Mouse (Mus musculus) embryo, embryonic 10.5 days (tissue): ENCODE measurements around the gene Tbl3.

ENCODE experiments used
- DNase-seq: peaks from one replicate; pipeline ENCODE4 v3.0.0-alpha.2; 2015; ENCODE audit warnings: low spot score

The Tbl3 gene

DNA sequence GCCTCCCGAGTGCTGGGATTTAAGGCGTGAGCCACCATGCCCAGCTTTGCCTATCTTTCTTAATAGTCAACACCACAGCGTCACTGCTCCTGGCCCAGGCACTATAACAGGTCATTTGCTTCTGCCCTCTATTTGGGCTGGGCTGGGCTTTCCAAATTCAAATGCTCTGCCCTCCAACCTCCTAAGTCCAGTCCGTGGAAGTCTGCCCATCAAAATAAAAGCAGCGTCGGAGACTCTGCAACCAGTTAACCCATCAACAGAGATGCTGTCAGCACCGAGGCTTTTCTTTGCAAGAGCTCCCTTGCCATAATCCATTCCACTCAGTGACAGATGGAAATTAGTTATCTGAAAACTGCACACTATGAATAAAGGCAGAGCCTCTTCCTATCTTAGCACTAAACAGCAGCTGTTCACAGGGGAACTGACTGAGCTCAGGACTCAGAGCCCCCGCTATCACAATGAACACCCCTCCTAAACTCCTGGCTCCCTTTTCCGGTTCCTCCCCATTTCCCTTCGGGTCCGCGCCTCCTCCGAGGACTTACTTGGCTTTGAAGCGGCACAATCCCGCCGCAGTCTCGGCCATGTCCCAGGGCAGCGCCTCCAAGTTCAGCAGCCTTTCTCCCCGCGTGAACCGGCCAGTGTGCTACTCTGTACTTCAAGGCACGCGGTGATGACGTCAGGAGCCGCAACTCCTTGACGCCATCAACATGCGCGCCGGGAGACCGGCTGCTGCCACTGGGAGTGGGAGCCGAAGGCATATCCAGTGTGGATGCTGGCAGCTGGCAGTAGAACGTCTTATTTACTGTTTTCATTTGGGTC is at the start of gene Tbl3:
Tbl3 (minus strand) TSS at position 679 of the 819 bp plus-strand sequence.
- peak; percentile 96 for DNase-seq

DNA sequence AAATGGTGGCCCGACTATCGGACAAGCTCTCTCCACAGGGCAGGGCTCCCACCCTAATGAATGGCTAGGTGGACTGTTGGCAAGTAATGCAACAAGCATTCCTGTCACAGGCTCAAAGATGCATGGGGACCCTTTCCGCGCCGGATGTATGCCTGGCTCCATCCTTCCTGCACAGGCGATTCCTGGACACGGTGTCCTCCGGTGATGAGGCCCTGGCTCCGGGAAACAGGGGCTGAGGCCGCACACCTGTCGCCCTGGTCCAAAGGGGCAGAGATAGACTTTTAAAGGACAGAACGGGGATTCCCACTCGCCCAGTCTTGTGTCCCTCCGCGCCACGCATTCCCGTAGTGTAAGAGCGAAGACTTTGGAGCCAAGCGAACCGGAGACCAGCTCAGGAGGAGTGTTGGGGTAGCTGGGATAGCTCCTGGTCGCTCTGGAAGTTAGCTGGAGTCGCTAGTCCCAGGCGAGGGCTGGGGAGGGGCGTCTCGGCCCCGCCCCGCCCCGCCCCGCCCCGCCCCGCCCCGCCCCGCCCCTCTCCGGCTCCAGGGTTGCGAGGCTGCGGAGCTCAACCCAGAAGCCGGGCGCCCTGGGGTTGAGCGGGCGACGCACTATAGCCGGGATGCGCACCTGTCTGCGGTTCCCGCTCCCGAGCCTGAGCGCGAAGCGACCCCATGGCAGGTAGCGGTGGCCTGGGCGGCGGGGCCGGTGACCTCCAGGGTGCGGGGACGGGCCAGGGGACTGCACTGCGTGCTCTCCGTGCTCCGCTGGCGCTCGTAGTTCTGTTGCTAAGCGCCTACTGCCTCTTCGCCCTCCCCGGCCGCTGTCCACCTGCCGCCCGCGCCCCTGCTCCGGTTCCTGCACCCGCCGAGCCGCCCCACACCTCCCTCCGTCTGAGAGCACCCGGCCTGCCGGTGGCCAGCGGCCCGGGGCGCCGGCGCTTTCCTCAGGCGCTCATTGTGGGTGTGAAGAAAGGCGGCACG is 45.2 kb upstream of the Tbl3 start, which contains the start of gene Hs3st6:
Hs3st6 (plus strand) TSS at position 574 of the 980 bp plus-strand sequence.
- DNase-seq = peak; percentile 60

DNA sequence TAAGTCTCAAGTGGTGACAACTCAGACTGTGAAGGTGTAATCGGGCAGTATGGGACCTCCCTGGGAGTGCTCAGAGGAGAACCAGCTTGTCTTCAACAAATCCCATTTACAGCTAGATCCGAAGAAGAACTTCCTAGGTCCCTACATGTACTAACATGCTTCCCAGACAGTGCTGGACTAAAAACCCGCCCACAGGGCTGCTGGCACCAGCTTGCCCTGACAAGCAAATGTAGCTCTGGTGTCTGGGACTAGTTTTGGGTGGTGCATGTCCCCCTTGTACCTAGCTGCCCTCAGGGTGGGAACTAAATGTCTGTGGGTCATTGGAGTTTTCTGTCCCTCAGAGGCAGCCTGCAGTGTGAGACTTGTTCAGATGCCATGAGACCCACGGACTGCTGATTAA is 44.1 kb upstream of the Tbl3 start:
- DNase-seq = no peak

DNA sequence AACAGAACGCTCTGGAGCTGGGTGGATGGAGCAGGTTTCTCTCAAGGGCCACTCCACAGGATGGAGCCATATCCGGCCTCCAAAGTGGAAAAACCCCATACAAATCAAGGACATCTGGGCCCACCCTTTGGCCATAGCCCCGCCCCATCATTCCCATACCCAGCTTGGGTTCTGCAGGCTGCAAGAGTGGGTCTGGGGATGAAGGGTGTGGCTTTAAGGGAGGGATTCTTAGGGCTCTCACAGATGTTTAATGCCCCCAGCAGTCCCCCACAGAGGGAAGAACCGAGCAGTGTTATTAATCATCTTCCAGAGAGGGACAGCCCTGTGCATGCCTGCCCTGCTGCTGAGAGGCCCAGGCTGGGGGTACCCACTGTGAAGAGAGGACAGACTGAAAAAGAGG is 39.5 kb upstream of the Tbl3 start:
- DNase-seq = no peak

DNA sequence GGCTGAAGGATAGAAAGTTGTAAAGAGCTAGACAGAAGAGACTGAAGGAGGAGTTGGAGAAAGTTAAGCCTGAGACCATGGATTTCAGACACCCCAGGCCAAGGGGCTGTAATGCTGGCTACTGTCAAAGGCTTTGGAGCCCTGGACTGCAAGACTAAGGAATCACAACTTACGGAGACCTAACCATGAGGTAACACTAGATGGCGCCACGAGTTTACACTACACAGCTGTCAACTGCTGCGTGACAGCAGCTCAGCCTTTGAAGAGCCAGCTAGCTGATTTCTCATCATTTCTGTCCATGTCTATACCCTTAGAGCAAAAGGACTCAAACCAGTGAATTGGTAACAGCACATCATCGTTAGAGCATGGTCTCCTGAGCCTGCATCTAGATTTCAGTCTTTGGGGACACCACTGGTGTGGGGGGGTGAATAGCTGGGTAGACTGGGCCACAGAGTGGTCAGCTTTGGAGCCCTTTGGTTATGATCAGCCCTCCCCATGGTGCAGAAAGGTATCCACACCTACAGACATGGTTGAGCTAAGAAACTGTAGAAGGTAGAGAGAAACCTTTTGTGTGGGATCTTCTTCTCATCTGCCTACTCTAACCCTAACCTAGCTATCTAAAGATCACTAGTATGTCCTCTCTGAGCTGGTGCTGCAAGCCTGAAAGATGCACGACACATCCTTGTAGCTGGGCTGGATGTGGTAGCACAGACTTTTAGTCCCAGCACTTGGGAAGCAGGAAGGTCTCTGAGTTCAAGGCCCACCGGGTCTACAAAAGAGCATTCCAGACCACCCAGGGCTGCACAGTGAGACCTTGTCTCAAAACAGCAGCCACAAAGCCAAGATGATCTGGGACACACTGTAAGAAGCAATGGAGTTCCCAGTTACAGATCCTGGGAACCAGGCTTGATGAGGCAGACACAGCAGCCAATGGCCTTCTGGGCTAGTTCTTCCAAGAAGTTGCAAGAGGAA is 38.4 kb upstream of the Tbl3 start:
- peak; percentile 95 for DNase-seq

DNA sequence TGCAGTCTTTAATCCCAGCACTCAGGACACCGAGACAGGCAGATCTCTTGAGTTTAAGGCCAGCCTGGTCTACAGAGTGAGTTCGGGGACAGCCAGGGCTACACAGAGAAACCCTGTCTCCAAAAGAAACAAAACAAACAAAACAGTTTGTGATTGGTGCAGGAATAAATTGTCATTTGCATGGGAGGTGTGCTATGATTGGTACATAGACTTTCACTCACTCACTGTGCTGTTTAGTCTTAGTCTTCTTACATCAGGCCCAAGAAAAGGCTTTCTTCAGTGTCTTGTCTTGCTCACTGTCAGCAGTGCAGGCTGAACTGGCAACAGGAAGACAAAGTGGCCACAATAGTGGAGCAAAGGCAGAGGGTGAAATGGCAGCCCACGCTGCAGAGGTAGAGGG is 36.9 kb upstream of the Tbl3 start:
- DNase-seq = no peak

DNA sequence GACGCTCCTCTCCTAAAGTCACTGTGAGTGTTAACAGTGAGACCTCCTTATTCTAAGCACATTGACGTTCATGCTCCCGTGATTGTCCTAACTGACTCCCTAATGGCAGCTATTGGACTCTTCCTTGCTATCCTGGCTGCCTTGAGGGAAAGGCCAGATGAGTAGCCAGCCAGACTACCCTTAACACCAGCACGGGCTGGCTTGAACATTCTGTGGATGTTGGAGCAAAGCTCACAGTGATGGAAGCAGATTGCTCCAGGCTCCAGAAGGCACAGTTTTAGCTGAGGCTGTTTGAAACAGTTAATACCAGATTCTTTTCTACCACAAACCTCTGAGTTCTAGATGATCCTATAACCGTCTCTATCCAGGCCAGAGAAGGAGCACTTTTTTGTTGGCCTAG is 36.4 kb upstream of the Tbl3 start:
- DNase-seq = no peak

DNA sequence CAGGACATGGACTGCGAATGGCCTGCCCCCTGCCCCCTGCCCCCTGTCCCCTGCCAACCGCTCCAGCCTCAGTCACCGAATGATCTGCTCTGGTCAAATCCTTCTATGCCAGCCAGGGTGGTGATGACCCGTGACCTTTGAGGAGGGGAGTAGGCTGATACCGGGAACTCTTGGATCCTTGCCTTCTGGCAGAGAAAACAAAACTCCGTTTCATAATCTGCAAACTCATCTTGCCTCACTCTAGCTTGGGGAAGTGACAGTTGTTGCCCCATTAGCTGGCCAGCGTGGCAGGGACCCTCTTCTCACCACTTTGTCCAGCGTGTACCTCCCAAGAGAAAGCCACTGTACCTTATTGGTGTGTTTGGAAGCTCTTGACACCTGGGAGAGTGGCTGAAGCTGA is 34.8 kb upstream of the Tbl3 start:
- DNase-seq = no peak

DNA sequence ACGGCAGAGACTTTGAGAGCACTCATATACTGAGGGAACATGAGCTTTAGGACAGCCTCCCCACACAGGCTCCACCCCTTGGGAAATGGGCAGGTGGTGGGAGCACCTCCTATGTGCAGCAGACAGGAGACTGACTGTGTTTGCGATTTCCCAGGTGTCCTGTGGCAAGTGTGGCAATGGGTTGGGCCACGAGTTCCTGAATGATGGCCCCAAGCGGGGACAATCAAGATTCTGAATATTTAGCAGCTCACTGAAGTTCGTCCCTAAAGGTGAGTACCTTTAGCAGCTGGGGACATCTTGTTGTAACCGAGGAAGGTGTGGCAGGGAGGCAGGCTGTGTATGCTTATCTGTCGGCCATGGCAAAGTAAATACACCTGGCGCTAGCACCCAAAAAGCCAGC is 32.5 kb upstream of the Tbl3 start:
- DNase-seq = no peak

DNA sequence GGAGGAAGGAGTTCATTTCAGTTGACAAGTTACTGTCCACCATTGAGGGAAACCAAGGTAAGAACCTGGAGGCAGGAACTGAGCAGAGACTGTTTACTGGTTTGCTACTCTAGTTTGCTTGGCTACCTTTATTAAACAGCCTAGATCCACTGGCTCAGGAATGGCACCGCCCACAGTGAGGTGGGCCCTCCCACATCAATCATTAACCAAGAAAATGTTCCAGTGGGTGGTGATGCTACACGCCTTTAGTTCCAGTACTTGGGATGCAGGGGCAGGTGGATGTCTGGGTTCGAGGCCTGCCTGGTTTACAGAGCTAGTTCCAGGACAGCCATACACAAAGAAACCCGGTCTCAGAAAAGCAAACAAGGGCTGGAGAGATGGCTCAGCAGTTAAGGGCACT is 30.8 kb upstream of the Tbl3 start:
- no peak for DNase-seq

DNA sequence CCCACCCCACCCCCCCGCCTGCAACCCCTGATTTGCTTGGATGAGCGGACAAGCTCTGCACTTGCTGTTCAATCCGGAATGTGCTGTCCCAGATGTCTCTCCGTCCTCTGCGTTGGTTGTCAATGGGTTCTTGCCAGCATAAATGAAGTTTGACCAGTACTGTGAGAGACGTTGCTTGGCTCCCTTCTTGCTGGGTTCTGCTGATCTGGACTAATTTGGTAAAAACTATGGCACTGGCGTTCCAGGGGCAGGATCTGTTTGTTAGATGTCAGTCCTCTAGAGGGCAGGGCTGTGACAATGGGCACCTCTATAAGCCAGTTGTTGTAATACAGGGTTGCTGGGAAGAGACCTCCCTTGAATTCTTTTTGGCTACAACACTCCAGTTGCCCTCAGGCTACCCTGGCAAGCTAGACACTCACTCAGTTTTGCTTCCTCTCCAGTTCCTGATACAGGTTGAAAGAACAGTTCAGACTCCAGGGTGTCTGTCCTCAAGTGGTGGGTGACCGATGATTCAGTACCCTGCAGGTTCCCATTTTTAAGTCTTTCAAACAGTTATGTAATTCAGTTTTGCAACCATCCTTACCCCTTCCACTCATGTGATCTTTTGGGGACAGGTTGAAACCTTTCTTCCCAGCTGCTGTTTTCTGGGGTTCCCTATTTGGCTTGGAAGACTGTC is 29.8 kb upstream of the Tbl3 start:
- DNase-seq = no peak

DNA sequence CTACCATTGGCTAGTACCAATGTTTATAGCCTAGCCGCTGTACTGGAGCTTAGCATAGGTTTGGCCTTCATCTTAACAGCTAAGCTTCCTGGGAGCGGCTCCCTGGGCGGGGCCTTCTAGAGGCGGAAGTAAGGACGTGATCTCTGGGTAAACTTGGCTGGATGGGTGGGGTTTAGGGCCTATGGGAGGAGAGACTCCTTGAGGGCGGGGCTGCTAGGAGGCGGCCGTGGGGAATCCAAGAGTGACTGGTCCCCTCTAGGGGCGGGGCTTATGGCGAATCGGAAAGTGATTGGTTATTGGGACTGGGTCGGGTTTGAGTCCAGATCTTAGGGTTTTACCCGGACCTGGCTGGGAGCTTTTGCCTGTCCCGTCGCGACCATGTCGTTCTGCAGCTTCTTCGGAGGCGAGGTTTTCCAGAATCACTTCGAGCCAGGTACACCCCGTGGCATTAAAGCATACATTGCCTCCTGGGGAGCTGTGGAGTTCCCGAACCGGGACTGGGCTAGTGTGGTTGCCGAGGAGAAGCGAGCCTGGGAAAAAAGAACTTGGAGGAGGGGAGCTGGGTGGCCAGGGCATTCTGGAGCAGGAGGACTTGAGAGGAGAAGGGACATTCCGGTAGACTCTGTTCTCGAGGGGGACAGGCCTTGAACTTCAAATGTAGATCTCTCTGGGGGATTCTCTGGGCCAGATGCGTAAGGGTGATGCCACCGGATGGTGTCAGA is 29.0 kb upstream of the Tbl3 start, which contains the start of gene Msrb1:
Msrb1 (plus strand) TSS at position 313 of the 722 bp plus-strand sequence.
- DNase-seq = peak; percentile 100

DNA sequence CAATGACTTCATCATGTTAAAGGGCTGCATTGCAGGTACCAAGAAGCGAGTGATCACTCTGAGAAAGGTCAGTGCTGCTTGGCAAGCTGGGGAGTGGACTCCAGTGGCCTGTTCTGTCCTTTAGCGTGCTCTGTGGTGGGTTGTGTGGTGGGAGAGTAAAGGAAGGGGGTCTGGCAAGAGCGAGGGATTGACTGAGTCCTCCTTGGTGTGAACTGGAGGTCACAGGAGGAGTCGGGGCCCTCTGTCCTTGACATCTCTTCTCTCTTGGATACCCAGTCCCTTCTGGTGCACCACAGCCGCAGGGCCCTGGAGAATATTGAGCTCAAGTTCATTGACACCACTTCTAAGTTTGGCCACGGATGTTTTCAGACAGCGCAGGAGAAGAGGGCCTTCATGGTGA is 28.0 kb upstream of the Tbl3 start:
- no peak for DNase-seq

DNA sequence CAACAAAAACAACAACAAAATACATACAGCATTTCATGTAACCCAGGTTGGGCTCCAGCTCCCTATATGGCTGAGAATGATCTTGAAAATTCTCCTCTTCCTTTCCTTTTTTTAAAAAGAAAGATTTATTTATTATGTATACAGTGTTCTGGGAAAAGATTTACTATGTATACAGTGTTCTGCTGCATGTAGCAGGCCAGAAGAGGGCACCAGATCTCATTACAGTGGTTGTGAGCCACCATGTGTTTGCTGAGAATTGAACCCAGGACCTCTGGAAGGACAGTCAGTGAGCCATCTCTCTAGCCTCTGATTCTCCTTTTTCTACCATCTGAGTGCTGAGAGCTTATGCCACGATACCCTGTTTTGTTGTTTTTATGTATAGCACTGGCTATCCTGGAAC is 27.1 kb upstream of the Tbl3 start:
- no peak for DNase-seq

DNA sequence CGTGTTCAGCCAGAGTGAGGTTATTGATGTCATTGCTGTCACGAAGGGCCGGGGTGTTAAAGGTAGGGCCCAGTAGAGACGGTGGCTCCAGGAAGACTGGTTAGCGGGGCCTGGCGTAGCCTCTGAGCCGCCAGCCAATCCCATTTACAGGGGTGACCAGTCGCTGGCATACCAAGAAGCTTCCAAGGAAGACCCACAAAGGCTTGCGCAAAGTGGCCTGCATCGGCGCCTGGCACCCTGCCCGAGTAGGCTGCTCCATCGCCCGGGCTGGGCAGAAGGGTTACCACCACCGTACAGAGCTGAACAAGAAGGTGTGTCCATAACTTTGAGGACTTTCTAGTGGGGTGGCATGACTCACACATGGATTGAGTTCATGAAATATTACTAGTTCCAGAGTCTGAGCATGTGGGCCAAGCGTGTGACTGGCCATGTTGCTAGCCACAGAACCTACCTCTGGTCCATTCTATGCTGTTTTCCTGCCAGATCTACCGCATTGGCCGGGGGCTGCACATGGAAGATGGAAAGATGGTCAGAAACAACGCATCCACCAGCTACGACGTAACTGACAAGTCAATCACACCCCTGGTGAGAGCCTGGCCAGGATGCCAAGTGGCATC is 26.1 kb upstream of the Tbl3 start:
- DNase-seq = no peak

DNA sequence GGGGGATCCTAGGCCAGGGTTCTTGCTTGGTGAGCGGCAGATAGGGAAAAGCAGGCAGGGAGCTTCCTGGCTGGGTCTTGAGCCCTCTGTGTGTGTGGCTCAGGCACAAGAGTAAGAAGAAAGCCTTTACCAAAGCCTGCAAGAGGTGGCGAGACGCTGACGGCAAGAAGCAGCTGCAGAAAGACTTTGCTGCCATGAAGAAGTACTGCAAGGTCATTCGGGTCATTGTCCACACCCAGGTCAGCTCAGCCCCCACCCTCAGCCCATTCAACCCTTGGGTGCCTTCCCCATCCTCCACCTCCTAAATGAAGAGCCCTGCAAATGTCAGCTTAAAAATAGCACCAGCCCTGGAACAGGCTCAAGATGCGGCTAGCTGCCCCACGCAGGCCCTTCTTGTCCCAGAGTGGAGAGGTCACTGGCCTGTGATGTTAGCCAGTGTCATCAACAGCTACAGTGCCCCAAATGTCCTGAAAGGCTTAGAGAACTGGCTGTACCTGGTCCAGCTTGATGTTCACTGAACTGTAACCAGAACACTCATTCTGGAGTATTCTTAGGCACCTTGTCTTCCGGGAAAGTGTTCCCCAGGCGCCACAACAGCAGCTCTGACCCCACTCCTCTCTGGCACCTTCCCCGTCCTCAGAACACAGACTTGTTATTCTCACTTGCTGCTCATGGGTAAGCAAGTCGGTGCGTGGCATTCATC is 24.9 kb upstream of the Tbl3 start:
- DNase-seq = no peak

DNA sequence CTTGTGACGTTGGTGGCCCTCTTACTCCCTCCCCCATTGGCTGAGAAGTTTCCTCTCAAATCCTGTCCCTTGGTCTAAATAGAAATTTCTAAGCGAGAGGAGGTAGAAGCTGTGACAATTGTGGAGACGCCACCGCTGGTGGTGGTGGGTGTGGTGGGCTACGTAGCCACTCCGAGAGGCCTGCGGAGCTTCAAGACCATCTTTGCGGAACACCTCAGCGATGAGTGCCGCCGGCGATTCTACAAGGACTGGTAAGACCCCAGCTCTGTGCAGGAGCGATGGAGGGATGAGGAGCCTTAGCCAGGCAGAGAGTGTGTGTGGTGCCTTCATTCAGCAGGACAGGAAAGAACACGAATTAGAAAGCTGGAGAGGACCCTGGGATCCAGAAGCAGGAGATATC is 23.3 kb upstream of the Tbl3 start:
- DNase-seq = no peak

DNA sequence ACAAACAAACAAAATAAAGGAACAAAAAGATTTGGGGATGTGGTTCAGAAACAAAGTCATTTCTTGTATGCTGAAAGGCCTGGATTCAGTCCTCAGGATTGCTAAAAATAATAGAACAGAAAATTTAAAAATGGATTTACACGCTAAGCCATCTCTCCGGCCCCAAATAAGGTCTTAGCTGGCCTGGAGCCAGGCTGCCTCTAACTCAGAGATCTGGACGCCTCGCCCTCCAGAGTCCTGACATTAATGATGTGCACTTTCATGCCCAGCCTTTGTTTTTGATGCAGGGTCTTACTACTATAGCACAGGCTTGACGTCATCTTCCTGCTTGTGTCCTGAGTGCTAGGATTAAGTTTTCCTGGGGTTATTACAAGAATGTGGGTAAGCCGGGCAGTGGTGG is 21.6 kb upstream of the Tbl3 start:
- no peak for DNase-seq

DNA sequence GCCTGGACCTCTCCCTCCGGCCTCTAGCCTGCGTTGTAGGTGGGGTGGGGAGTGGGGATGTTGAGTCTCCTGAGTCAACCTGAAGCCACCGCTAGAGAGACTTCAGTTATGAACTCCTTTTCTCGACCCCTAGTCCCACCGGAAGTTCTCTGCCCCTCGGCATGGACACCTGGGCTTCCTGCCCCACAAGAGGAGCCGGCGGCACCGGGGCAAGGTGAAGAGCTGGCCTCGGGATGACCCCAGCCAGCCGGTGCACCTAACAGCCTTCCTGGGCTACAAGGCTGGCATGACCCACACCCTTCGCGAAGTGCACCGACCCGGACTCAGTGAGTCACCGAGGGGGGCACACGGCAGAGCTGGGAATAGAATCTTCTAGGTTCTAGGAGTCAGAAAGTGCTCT is 20.7 kb upstream of the Tbl3 start:
- DNase-seq = no peak
